Mouse (Mus musculus) kidney, adult 10 weeks (tissue): ENCODE results near the gene Axl. TPM values are rescaled to one million over a fixed set of nuclear protein-coding genes. Genes with fewer than 3 reads are reported as not detected.

ENCODE experiments used
- polyA plus RNA-seq: library from polyadenylated mRNA; stranded (reverse); fragments of 350-450 nt; fragmentation: Illumina TruSeq; extraction: RNeasy Lipid Tissue Mini Kit (QIAGEN cat#74804); gene quantifications from one replicate; pipeline ENCODE4 v1.2.3, GENCODE M21; 2014; ENCODE audit warnings: low read depth, low replicate concordance

Axl gene
- polyA plus RNA-seq = 18.3 TPM

DNA sequence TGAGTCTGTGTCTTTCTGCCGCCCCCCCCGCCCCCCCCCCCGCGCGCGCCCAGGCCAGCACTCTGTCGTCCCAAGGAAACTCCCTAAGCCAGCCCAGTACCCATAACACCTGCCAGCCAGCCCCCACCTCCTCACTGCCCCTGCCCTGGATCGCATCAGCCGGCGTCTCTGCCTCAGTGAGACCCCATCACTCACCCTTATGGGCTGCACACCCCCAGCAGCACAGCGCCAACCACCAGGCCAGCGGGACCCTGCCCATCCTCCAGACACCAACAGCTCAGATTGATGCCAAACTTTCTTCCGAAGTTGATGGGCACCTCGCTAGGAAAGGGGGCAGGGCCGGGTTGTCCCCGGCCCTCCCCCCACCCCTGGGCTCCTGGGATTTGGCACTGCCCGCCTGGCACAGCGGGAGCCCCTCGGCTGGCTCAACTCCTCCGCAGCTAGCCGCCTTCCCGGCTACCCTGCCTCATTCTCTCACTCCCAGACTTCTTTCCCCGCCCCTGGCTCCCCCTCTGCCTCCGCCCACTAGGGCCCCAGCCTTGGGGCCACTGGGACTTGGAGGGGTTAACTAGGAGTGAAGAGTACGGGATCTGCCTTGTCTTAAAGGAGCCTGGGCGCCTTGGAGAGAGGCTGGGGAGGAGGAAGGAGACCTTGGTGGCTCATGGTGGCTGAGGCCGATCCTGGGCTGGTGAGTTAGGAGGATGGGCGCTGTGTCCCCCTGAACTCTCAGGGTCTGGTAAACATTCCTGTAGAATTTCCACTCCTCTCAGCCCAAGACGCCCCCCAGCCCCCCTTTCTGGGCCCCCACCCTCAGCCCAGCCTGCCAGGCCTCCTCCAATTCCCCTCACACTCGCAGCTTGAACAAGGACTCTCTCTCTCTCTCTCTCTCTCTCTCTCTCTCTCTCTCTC, at the start of gene Axl:
Gene Axl (minus strand): TSS at position 486 of the 909 bp plus-strand sequence.

DNA sequence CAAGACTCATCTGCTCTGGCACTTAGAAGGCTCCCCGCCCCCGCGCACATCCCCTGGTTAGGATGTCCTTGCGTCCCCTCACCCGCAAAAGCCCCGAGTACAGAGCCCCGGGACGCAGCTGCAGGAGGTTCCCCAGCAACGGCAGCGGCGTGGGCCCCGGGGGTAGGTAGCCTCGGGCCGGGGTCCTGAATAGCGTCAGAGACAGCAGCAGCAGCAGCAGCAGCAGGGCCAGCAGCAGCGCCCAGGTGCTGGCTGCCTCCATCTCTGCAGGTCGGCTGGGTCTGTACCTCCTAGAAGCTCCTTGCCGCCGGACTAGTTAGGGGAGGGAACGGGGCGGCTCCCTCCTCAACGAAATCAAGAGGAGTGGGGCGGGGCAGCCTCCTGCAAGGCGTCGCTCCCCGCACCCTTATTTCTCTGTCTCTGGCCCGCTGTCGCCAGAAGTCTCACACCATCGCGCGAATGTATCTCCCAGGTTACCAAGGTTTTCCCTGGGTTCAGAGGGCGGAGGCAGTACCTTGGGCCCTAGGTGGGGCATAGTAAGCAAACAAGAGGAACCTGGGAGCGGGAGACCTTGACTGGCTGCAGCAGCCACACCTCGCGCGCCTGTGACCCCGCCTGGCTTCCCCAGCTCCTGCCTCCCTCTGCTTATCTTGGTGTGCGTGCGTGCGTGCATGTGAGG, 27.9 kb upstream of the Axl start, which contains the start of gene Cyp2s1:
Gene Cyp2s1 (minus strand): TSS at position 673 of the 679 bp plus-strand sequence.

DNA sequence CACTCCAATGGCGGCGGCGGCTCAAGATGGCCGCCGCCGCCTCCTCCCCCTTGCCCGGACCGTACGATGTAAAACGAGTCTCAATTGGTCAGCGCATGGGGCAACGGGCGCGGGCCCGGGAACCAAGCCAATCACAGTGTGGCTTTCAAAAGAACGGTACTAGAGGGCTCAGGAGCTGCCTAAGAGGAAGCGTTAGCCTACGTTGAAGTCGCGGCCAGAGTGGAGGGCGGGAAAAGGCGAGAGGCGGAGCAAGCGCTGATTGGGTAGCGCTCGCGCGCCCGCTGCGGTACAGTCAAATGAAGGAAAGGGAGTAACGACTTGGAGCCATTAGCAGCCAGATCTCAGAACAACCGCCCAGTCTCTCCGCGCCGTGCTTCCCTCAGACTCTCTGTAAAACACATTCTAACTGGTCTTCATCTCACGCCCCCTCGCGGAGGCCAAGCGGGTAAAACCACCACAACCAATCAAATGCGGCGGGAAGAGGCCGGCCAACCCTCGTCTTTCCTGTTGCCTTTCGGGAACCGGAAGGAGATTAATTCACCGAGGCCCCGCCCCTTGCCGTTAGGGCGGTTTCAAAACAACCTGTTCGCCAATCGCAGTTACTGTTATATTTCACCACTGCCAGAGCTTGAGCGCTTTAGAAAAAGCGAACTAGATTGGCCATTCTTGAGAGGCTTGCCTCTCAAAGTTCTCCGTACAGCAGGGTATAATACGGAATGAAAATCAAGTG, 33.6 kb downstream of the Axl start, which contains the start of gene Hnrnpul1:
Gene Hnrnpul1 (minus strand): TSS at position 20 of the 730 bp plus-strand sequence.

DNA sequence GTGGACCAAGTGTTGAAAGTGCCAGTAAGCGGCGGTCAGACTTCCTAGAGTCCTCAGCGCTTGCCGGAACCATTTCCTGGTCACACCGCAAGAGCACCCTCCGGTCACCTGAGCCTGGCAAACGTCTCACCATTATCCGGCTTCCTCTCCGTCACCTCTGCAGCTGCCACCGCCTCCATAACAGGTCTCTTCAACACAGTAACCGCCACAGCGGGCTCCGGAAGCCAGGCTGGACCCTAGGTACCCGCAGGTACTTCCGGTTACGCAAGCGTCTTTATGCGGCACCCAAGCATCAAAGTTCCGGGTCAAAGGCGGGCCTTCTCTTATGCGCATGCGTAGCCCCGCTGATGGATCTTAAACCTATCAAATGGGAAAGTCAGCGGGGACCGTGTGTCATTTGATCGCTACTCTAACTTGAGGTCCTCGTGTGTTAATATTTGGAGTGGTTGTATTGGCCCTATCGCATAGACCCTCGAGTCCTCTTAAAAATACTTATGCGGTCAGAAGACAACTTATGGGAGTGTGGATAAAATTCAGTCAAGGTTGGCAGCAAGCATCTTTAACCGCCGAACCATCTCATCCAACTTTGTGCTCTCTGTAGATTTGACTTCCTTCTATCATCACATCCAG, 69.6 kb downstream of the Axl start, which contains the start of gene Ccdc97:
Gene Ccdc97 (minus strand): TSS at position 301 of the 630 bp plus-strand sequence.

Other genes with a start within 250 kb of the Axl start
- 199 TPM for gene Ceacam2, start 248.8 kb downstream of the Axl start, polyA plus RNA-seq
- 6.0 TPM for gene Erich4, start 172.8 kb downstream of the Axl start, polyA plus RNA-seq
- gene Dmac2, start 169.3 kb downstream of the Axl start, polyA plus RNA-seq = 28.8 TPM
- not detected for gene B3gnt8, start 162.1 kb downstream of the Axl start, polyA plus RNA-seq
- gene Bckdha, start 129.7 kb downstream of the Axl start, polyA plus RNA-seq = 0.61 TPM
- 0.32 TPM for gene Exosc5, start 129.5 kb downstream of the Axl start, polyA plus RNA-seq
- gene Tmem91, start 113.5 kb downstream of the Axl start, polyA plus RNA-seq = not detected
- not detected for gene B9d2, start 107.9 kb downstream of the Axl start, polyA plus RNA-seq
- gene Tgfb1, start 101.7 kb downstream of the Axl start, polyA plus RNA-seq = 1.0 TPM
- 2.3 TPM for gene Ccdc97, start 69.6 kb downstream of the Axl start, polyA plus RNA-seq
- gene Hnrnpul1, start 33.9 kb downstream of the Axl start, polyA plus RNA-seq = 26.8 TPM
- gene Cyp2s1, start 28.2 kb upstream of the Axl start, polyA plus RNA-seq = 2.4 TPM
- not detected for gene Cyp2b10, start 108.9 kb upstream of the Axl start, polyA plus RNA-seq